Mouse (Mus musculus): ENCODE measurements at regions not wholly inside any gene's neighbourhood (a gene's known extent, or its start where the extent isn't known, plus 50 kb on each side); places are given as distances from the start of the nearest gene placed in this dataset.

- Histone ChIP-seq H3K9ac (ENCODE audit: low read depth, poor library complexity, severe bottlenecking) (no peak overlapping the region), H3K27me3 (ENCODE audit: control insufficient read depth, insufficient read depth, low read length, poor library complexity, severe bottlenecking) (no peaks in the 10 kb centered on the region), H3K36me3 (ENCODE audit: control insufficient read depth, insufficient read depth, low read length, poor library complexity, severe bottlenecking) (no peaks in the 10 kb centered on the region), H3K4me3 (ENCODE audit: low read depth, low read length) (no peak overlapping the region), H3K4me1 (ENCODE audit: control insufficient read depth, insufficient read depth, low read length) (no peaks in the 10 kb centered on the region), H3K9me3 (replicated peaks; ENCODE audit: control insufficient read depth, insufficient read depth, low read length, poor library complexity, severe bottlenecking) (no peaks in the 10 kb centered on the region), H3K27ac (ENCODE audit: insufficient read depth, low read length) (no peak overlapping the region)
- TF ChIP-seq EP300 (IDR thresholded peaks at IDR 0.05; ENCODE audit: insufficient read depth, low read depth, low read length), result no peak
- TF ChIP-seq CTCF (IDR thresholded peaks at IDR 0.05; ENCODE audit: low read depth, low read length), result no peak
- TF ChIP-seq POLR2A (IDR thresholded peaks at IDR 0.05; ENCODE audit: insufficient read depth, low read length), result no peak
These were observed 276.8 kb downstream of the Matn1 start for GRCm38 (mm10) chr4:131220966-131221365.

DNA sequence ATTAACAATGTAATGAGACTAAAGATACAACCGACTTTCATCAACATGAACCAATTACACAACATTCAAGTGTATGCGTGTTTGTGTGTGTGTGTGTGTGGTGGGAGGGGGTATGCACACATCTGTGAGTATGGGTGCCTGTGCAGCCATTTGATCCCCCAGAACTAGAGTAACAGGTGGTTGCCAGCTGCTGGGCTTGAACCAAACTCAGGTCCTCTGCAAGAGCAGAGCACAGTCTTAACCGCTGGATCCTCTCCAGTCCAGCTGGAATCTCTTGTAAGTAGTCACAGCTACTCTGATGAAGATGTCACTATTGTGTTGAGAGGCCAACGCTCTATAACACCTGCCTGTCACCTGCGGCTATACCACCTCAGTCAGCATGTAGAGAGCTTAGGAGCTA lies 286.2 kb downstream of the Matn1 start:
- no peaks in the 10 kb centered on the region for H3K27me3 ChIP-seq (ENCODE audit: control insufficient read depth, insufficient read depth, low read length, poor library complexity, severe bottlenecking)
- no peak for TF ChIP-seq EP300 (IDR thresholded peaks at IDR 0.05; ENCODE audit: insufficient read depth, low read depth, low read length)
- no peak for TF ChIP-seq CTCF (IDR thresholded peaks at IDR 0.05; ENCODE audit: low read depth, low read length)
- no peak for TF ChIP-seq POLR2A (IDR thresholded peaks at IDR 0.05; ENCODE audit: insufficient read depth, low read length)
- no peak overlapping the region for H3K4me3 ChIP-seq (ENCODE audit: low read depth, low read length)
- H3K9me3 ChIP-seq (replicated peaks; ENCODE audit: control insufficient read depth, insufficient read depth, low read length, poor library complexity, severe bottlenecking), result no peaks in the 10 kb centered on the region; the same call in 1 of the 2 replicates
- H3K27ac ChIP-seq (ENCODE audit: insufficient read depth, low read length), result no peak overlapping the region
- no peak overlapping the region for H3K9ac ChIP-seq (ENCODE audit: low read depth, poor library complexity, severe bottlenecking)
- no peaks in the 10 kb centered on the region for H3K4me1 ChIP-seq (ENCODE audit: control insufficient read depth, insufficient read depth, low read length)
- H3K36me3 ChIP-seq (ENCODE audit: control insufficient read depth, insufficient read depth, low read length, poor library complexity, severe bottlenecking), result no peaks in the 10 kb centered on the region

DNA sequence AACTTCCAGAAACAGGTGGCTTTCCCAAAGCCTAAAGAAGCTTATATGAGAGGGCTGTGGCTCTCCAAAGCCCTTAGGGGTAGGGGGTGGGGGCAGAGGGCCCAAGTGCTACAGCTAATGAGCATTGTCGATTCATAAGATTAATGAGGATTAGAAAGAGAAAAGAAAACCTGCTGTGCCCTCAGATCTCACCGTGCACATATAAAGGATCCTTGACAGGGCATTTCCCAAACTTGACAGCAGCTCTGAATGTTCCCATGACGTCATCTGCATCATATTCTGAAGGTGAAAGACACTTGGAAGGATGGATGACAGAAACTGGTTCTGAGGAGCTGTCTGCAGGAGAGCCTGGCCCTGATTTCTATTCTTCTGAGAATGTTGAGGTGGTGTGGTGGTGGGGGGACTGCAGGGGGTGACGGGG lies 292.4 kb downstream of the Matn1 start:
- no peaks in the 10 kb centered on the region for H3K9me3 ChIP-seq (replicated peaks; ENCODE audit: control insufficient read depth, insufficient read depth, low read length, poor library complexity, severe bottlenecking)
- no peak overlapping the region for H3K9ac ChIP-seq (ENCODE audit: low read depth, poor library complexity, severe bottlenecking)
- TF ChIP-seq EP300 (IDR thresholded peaks at IDR 0.05; ENCODE audit: insufficient read depth, low read depth, low read length) (no peak), CTCF (IDR thresholded peaks at IDR 0.05; ENCODE audit: low read depth, low read length) (no peak), POLR2A (IDR thresholded peaks at IDR 0.05; ENCODE audit: insufficient read depth, low read length) (no peak)
- no peak overlapping the region for H3K4me3 ChIP-seq (ENCODE audit: low read depth, low read length)
- H3K27me3 ChIP-seq (ENCODE audit: control insufficient read depth, insufficient read depth, low read length, poor library complexity, severe bottlenecking), result no peaks in the 10 kb centered on the region
- no peaks in the 10 kb centered on the region for H3K4me1 ChIP-seq (ENCODE audit: control insufficient read depth, insufficient read depth, low read length)
- no peak overlapping the region for H3K27ac ChIP-seq (ENCODE audit: insufficient read depth, low read length)
- no peaks in the 10 kb centered on the region for H3K36me3 ChIP-seq (ENCODE audit: control insufficient read depth, insufficient read depth, low read length, poor library complexity, severe bottlenecking)

DNA sequence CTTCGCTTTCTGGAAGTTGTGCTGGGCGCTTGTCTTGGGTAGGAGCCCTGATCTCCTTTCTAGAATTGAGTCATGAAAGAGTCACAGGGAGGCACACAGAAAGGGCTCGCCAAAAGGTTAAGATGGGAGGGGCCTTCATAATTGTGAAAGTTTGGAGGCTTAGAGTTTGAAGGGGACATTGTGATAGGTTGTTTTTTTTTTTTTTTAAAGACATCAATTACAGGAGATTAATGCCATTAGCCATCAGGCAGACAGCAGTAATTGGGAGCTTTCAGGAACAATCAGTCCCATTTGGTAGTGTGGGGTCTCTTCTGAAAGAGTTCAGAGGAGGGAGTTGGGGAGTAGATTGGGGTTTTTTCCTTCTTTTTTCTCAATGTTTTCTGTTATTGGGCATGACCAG lies 294.4 kb downstream of the Matn1 start:
- Histone ChIP-seq H3K27ac (ENCODE audit: insufficient read depth, low read length) (no peak overlapping the region), H3K4me3 (ENCODE audit: low read depth, low read length) (no peak overlapping the region), H3K9me3 (replicated peaks; ENCODE audit: control insufficient read depth, insufficient read depth, low read length, poor library complexity, severe bottlenecking) (no peaks in the 10 kb centered on the region), H3K4me1 (ENCODE audit: control insufficient read depth, insufficient read depth, low read length) (no peaks in the 10 kb centered on the region), H3K27me3 (ENCODE audit: control insufficient read depth, insufficient read depth, low read length, poor library complexity, severe bottlenecking) (no peaks in the 10 kb centered on the region), H3K36me3 (ENCODE audit: control insufficient read depth, insufficient read depth, low read length, poor library complexity, severe bottlenecking) (no peaks in the 10 kb centered on the region), H3K9ac (ENCODE audit: low read depth, poor library complexity, severe bottlenecking) (no peak overlapping the region)
- no peak for TF ChIP-seq POLR2A (IDR thresholded peaks at IDR 0.05; ENCODE audit: insufficient read depth, low read length)
- TF ChIP-seq CTCF (IDR thresholded peaks at IDR 0.05; ENCODE audit: low read depth, low read length), result no peak
- TF ChIP-seq EP300 (IDR thresholded peaks at IDR 0.05; ENCODE audit: insufficient read depth, low read depth, low read length), result no peak

- H3K27me3 ChIP-seq (ENCODE audit: control insufficient read depth, insufficient read depth, low read length, poor library complexity, severe bottlenecking), result no peaks in the 10 kb centered on the region
- no peak overlapping the region for H3K4me3 ChIP-seq (ENCODE audit: low read depth, low read length)
- no peaks in the 10 kb centered on the region for H3K36me3 ChIP-seq (ENCODE audit: control insufficient read depth, insufficient read depth, low read length, poor library complexity, severe bottlenecking)
- TF ChIP-seq CTCF (IDR thresholded peaks at IDR 0.05; ENCODE audit: low read depth, low read length) (peak; percentile 42), POLR2A (IDR thresholded peaks at IDR 0.05; ENCODE audit: insufficient read depth, low read length) (no peak), EP300 (IDR thresholded peaks at IDR 0.05; ENCODE audit: insufficient read depth, low read depth, low read length) (no peak)
- no peaks in the 10 kb centered on the region for H3K4me1 ChIP-seq (ENCODE audit: control insufficient read depth, insufficient read depth, low read length)
- no peak overlapping the region for H3K9ac ChIP-seq (ENCODE audit: low read depth, poor library complexity, severe bottlenecking)
- H3K27ac ChIP-seq (ENCODE audit: insufficient read depth, low read length), result no peak overlapping the region
- H3K9me3 ChIP-seq (replicated peaks; ENCODE audit: control insufficient read depth, insufficient read depth, low read length, poor library complexity, severe bottlenecking), result no peaks in the 10 kb centered on the region
These were observed 294.9 kb downstream of the Matn1 start for GRCm38 (mm10) chr4:131239132-131239531.

DNA sequence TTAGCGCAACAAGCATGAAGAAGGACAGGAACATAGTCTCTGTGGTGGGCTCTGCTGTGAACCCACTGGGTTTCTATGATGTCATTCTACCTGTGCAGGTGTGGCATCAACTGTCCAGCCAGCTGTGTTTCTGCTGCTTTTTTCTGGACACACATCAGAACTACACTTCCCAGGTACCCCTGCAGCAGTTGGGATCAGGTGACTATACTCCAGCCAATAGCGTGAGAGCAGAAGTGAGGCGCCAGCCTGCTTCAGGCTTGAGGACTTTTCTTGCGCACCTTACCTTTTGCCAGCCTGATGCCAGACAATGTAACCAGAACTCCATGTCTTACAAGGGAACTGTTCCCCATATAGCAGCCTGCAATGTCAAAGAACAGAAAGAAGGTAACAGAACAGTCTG lies 296.3 kb downstream of the Matn1 start:
- Histone ChIP-seq H3K4me1 (ENCODE audit: control insufficient read depth, insufficient read depth, low read length) (no peaks in the 10 kb centered on the region), H3K9me3 (replicated peaks; ENCODE audit: control insufficient read depth, insufficient read depth, low read length, poor library complexity, severe bottlenecking) (no peaks in the 10 kb centered on the region), H3K4me3 (ENCODE audit: low read depth, low read length) (no peak overlapping the region), H3K27me3 (ENCODE audit: control insufficient read depth, insufficient read depth, low read length, poor library complexity, severe bottlenecking) (no peaks in the 10 kb centered on the region), H3K36me3 (ENCODE audit: control insufficient read depth, insufficient read depth, low read length, poor library complexity, severe bottlenecking) (no peaks in the 10 kb centered on the region), H3K9ac (ENCODE audit: low read depth, poor library complexity, severe bottlenecking) (no peak overlapping the region), H3K27ac (ENCODE audit: insufficient read depth, low read length) (no peak overlapping the region)
- TF ChIP-seq POLR2A (IDR thresholded peaks at IDR 0.05; ENCODE audit: insufficient read depth, low read length) (no peak), EP300 (IDR thresholded peaks at IDR 0.05; ENCODE audit: insufficient read depth, low read depth, low read length) (no peak), CTCF (IDR thresholded peaks at IDR 0.05; ENCODE audit: low read depth, low read length) (no peak)

All from ES-Bruce4 (cell line).